8 mouse cellular contexts compared by ENCODE assay signal in the genomic region with DNA sequence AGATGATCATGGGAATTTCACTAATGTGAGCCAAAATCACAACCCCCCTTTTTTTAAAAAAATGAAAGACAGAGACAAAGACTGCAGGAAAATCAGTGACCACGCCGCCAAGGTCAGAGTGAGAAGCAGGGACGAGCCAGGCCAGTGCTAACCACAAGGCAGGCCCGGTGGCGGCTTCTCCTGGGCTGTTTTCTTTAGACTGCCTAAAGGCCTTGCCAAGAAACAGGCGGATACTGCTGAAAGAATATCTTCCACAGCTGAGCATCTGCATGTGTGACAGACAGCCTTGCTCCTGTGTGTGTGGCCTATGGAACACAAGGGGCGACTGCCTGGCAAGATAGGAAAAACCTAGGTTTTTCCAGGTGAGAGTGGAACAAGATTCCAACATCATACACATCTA.
DNase-seq lines count a peak whose midpoint lies in the region; ATAC-seq and TF ChIP-seq lines count a peak whose summit lies in the region.
"Had no signal": no experiment of that assay in that cellular context is flagged by ENCODE, and none has a peak within 500 bp of the region (broad histone marks: within the 10 kb centered on the region; RNA-seq: fewer than 3 reads in every experiment).

No protein-coding gene starts in this region.

- TF ChIP-seq POLR2A in brain, embryonic 14.5 days (IDR thresholded peaks at IDR 0.05; ENCODE audit: borderline replicate concordance, extremely low read depth, insufficient read depth, insufficient read length, poor library complexity, severe bottlenecking), result no peak

- H3K4me2 ChIP-seq in kidney, embryonic 14.5 days (replicated peaks; ENCODE audit: low read depth, low read length), result no peak overlapping the region
- H3K4me2 ChIP-seq: liver, embryonic 15.5 days had no signal

- WGBS in kidney, embryonic 14.5 days, result 76% methylated on average over 7 of the region's 7 CpGs

- H3K4me1 ChIP-seq in kidney, embryonic 14.5 days (ENCODE audit: control insufficient read depth, insufficient read depth, low read length), result no peaks in the 10 kb centered on the region

- ATAC-seq in kidney, embryonic 14.5 days (ENCODE audit: low FRiP score, low TSS enrichment), result no peak

- no peak for TF ChIP-seq CTCF in brain, embryonic 14.5 days (IDR thresholded peaks at IDR 0.05; ENCODE audit: borderline replicate concordance, extremely low read depth, insufficient read depth, insufficient read length)

- no peak overlapping the region for H3K4me3 ChIP-seq in kidney, embryonic 14.5 days (ENCODE audit: low read length)
- H3K4me3 ChIP-seq: liver, embryonic 15.5 days had no signal

- H3K27me3 ChIP-seq in kidney, embryonic 14.5 days (ENCODE audit: control insufficient read depth, insufficient read depth, low read length), result no peaks in the 10 kb centered on the region
- H3K27me3 ChIP-seq: liver, embryonic 15.5 days had no signal

- H3K9me3 ChIP-seq in kidney, embryonic 14.5 days (ENCODE audit: control insufficient read depth, low read length), result no peaks in the 10 kb centered on the region; the same call in 1 of the 2 replicates
- H3K9me3 ChIP-seq: liver, embryonic 15.5 days had no signal

- H3K9ac ChIP-seq in kidney, embryonic 14.5 days (ENCODE audit: low read depth, low read length), result no peak overlapping the region
- H3K9ac ChIP-seq: liver, embryonic 15.5 days had no signal

- H3K36me3 ChIP-seq in kidney, embryonic 14.5 days (ENCODE audit: control insufficient read depth, insufficient read depth, low read length), result no peaks in the 10 kb centered on the region
- H3K36me3 ChIP-seq: liver, embryonic 15.5 days had no signal

- peak; percentile 11 for DNase-seq in kidney, adult 9 months
- peak; percentile 89 for DNase-seq in Muller cell, postnatal 12 days (ENCODE audit: inconsistent ontology term)
- DNase-seq in brain, embryonic 14.5 days (ENCODE audit: low read depth), result peak; percentile 50
- DNase-seq in heart, postnatal 14 days, result peak; percentile 18 to 25
- no peak for DNase-seq in frontal cortex, adult 2 months (ENCODE audit: extremely low spot score in 1 of 2, low spot score in 1 of 2)
- DNase-seq in left cerebral cortex, postnatal 25 days (ENCODE audit: low spot score in 2 of 2), result no peak

- intact Hi-C loops in heart, postnatal 14 days (cut with DNase I), result no loop called here
- intact Hi-C loops in left cerebral cortex, postnatal 25 days (cut with DNase I), result no loop called here

- no peak overlapping the region for H3K27ac ChIP-seq in kidney, embryonic 14.5 days (ENCODE audit: low read depth, low read length)
- H3K27ac ChIP-seq: liver, embryonic 15.5 days had no signal

Comparison
In these comparisons a context has a peak if more than half of its experiments do, and no peak if none do; other contexts are left out.
1. DNase-seq: peak in kidney, adult 9 months (single experiment), Muller cell, postnatal 12 days (single experiment), brain, embryonic 14.5 days (single experiment) and heart, postnatal 14 days (2 of 2); none in frontal cortex, adult 2 months (0 of 2) and left cerebral cortex, postnatal 25 days (0 of 2).